Mouse (Mus musculus) heart, adult 2 months (tissue): ENCODE measurements at regions not wholly inside any gene's neighbourhood (a gene's known extent, or its start where the extent isn't known, plus 50 kb on each side); places are given as distances from the start of the nearest gene placed in this dataset.

Experiments
- DNase-seq, 2 experiments: peaks; one replicate each; pipeline ENCODE4 v3.0.0; 2021
- H3K27ac ChIP-seq: fragments of 200-600 bp; 2 replicates; pipeline ENCODE4 v1.8.1; 2022
- H3K27me3 ChIP-seq: fragments of 200-500 bp; 2 replicates; pipeline ENCODE4 v1.6.1; 2012; ENCODE audit warnings: mild to moderate bottlenecking, low read length, inconsistent platforms, mixed read lengths; ENCODE audit not compliant: control insufficient read depth, insufficient read depth
- H3K36me3 ChIP-seq: fragments of 200-500 bp; 2 replicates; pipeline ENCODE4 v1.6.1; 2012; ENCODE audit warnings: low read length, inconsistent platforms; ENCODE audit not compliant: control insufficient read depth, insufficient read depth
- H3K4me1 ChIP-seq: fragments of 200-500 bp; 2 replicates; pipeline ENCODE4 v1.6.1; 2011; ENCODE audit warnings: low read length; ENCODE audit not compliant: control insufficient read depth, insufficient read depth
- H3K4me3 ChIP-seq: fragments of 200-600 bp; 2 replicates; pipeline ENCODE4 v1.8.1; 2022
- H3K79me2 ChIP-seq: fragments of 200-500 bp; replicated peaks from 2 replicates; pipeline ENCODE4 v1.6.1; 2012; ENCODE audit warnings: mild to moderate bottlenecking, inconsistent platforms, low read length, moderate library complexity, mixed read lengths; ENCODE audit not compliant: control insufficient read depth, insufficient read depth
- H3K9ac ChIP-seq: fragments of 200-500 bp; 2 replicates; pipeline ENCODE4 v1.6.1; 2012; ENCODE audit warnings: low read depth, mild to moderate bottlenecking, control low read depth, inconsistent platforms, low read length, mixed read lengths
- CTCF ChIP-seq: fragments of 200-600 bp; IDR thresholded peaks from 2 replicates; pipeline ENCODE4 v1.8.1; 2022; ENCODE audit warnings: antibody characterized with exemption, mild to moderate bottlenecking, moderate library complexity
- EP300 ChIP-seq: fragments of 200-500 bp; IDR thresholded peaks from 2 replicates; pipeline ENCODE4 v1.6.1; 2011; ENCODE audit warnings: low read depth, low read length, control low read depth; ENCODE audit not compliant: insufficient read depth
- POLR2A ChIP-seq: fragments of 200-500 bp; IDR thresholded peaks from 2 replicates; pipeline ENCODE4 v1.6.1; 2011; ENCODE audit warnings: mild to moderate bottlenecking, low read depth, low read length, control low read depth; ENCODE audit not compliant: insufficient read depth
- WGBS: fragments of 180-500 bp; shearing (Covaris S2); methylation state at CpG from one replicate; pipeline ENCODE4 v1.1.7; 2018; 5-methylcytosine and 5-hydroxymethylcytosine counted together
- intact Hi-C: fragments of 180-260 bp; cut with DNase I; formaldehyde crosslinking; loops from one replicate; pipeline ENCODE4 v1.15.1; 2025

GRCm38 (mm10) chr3:48207950-48208349, 1549.2 kb downstream of the Pcdh18 start:
- H3K4me1 ChIP-seq: no peaks in the 10 kb centered on the region
- WGBS: 43% methylated on average over 2 of the region's 2 CpGs
- no peak overlapping the region for H3K4me3 ChIP-seq
- H3K36me3 ChIP-seq: no peaks in the 10 kb centered on the region
- TF ChIP-seq EP300 (no peak), CTCF (no peak), POLR2A (no peak)
- DNase-seq: no peak
- no peak overlapping the region for H3K9ac ChIP-seq
- no peak overlapping the region for H3K27ac ChIP-seq
- no peaks in the 10 kb centered on the region for H3K27me3 ChIP-seq
- no peaks in the 10 kb centered on the region for H3K79me2 ChIP-seq
- intact Hi-C loops: no loop called here

GRCm38 (mm10) chr3:48194300-48194699, 1562.8 kb downstream of the Pcdh18 start:
- WGBS: 59% methylated on average over 3 of the region's 3 CpGs
- intact Hi-C loops: no loop called here
- TF ChIP-seq CTCF (no peak), EP300 (no peak), POLR2A (no peak)

GRCm38 (mm10) chr3:48144885-48145284, 1612.2 kb downstream of the Pcdh18 start:
- H3K4me1 ChIP-seq: no peaks in the 10 kb centered on the region
- TF ChIP-seq EP300 (no peak), CTCF (no peak), POLR2A (no peak)
- H3K27me3 ChIP-seq: no peaks in the 10 kb centered on the region
- no peaks in the 10 kb centered on the region for H3K36me3 ChIP-seq
- H3K9ac ChIP-seq: no peak overlapping the region
- DNase-seq: no peak
- H3K27ac ChIP-seq: no peak overlapping the region
- no peak overlapping the region for H3K4me3 ChIP-seq
- no peaks in the 10 kb centered on the region for H3K79me2 ChIP-seq
- intact Hi-C loops: no loop called here
- 78% methylated on average over 3 of the region's 3 CpGs for WGBS

More at GRCm38 (mm10) chr3:48194300-48194699, 1562.8 kb downstream of the Pcdh18 start:
- H3K27me3 ChIP-seq: no peaks in the 10 kb centered on the region
- DNase-seq: no peak
- no peaks in the 10 kb centered on the region for H3K79me2 ChIP-seq
- H3K9ac ChIP-seq: no peak overlapping the region
- no peaks in the 10 kb centered on the region for H3K36me3 ChIP-seq
- no peak overlapping the region for H3K4me3 ChIP-seq
- H3K27ac ChIP-seq: no peak overlapping the region
- no peaks in the 10 kb centered on the region for H3K4me1 ChIP-seq

- Histone ChIP-seq H3K4me3 (no peak overlapping the region), H3K79me2 (no peaks in the 10 kb centered on the region), H3K27ac (no peak overlapping the region), H3K4me1 (no peaks in the 10 kb centered on the region), H3K36me3 (no peaks in the 10 kb centered on the region), H3K9ac (no peak overlapping the region), H3K27me3 (no peaks in the 10 kb centered on the region)
- TF ChIP-seq POLR2A: no peak
- no peak for TF ChIP-seq CTCF
- TF ChIP-seq EP300: no peak
- intact Hi-C loops: no loop called here
- 51% methylated on average over 4 of the region's 4 CpGs for WGBS
- no peak for DNase-seq
Observed at GRCm38 (mm10) chr3:48134938-48135337, 1622.2 kb downstream of the Pcdh18 start.

GRCm38 (mm10) chr3:48124263-48124662, 1632.9 kb downstream of the Pcdh18 start:
- H3K4me1 ChIP-seq: no peaks in the 10 kb centered on the region
- no peak for DNase-seq
- H3K27me3 ChIP-seq: no peaks in the 10 kb centered on the region
- no peaks in the 10 kb centered on the region for H3K79me2 ChIP-seq
- TF ChIP-seq EP300 (no peak), CTCF (no peak), POLR2A (no peak)
- H3K9ac ChIP-seq: no peak overlapping the region
- 66% methylated on average over 1 of the region's 1 CpGs for WGBS
- H3K4me3 ChIP-seq: no peak overlapping the region
- no peak overlapping the region for H3K27ac ChIP-seq
- intact Hi-C loops: no loop called here
- H3K36me3 ChIP-seq: no peaks in the 10 kb centered on the region

- H3K27me3 ChIP-seq: no peaks in the 10 kb centered on the region
- 90% methylated on average over 1 of the region's 1 CpGs for WGBS
- no peaks in the 10 kb centered on the region for H3K79me2 ChIP-seq
- no peak overlapping the region for H3K27ac ChIP-seq
- intact Hi-C loops: no loop called here
- no peak for DNase-seq
- H3K4me3 ChIP-seq: no peak overlapping the region
- TF ChIP-seq POLR2A: no peak
- TF ChIP-seq CTCF: no peak
- TF ChIP-seq EP300: no peak
- H3K4me1 ChIP-seq: no peaks in the 10 kb centered on the region
- H3K9ac ChIP-seq: no peak overlapping the region
- no peaks in the 10 kb centered on the region for H3K36me3 ChIP-seq
Observed at GRCm38 (mm10) chr3:48100847-48101246, 1652.8 kb upstream of the Pabpc4l start.

- TF ChIP-seq EP300: no peak
- TF ChIP-seq CTCF: no peak
- TF ChIP-seq POLR2A: no peak
- Histone ChIP-seq H3K4me1 (no peaks in the 10 kb centered on the region), H3K9ac (no peak overlapping the region), H3K4me3 (no peak overlapping the region), H3K27me3 (no peaks in the 10 kb centered on the region), H3K79me2 (no peaks in the 10 kb centered on the region), H3K27ac (no peak overlapping the region), H3K36me3 (no peaks in the 10 kb centered on the region)
- peak in 1 of 2 experiments; percentile 4 for DNase-seq
- intact Hi-C loops: no loop called here
- WGBS: 43% methylated on average over 2 of the region's 2 CpGs
Observed at GRCm38 (mm10) chr3:48080616-48081015, 1632.6 kb upstream of the Pabpc4l start.
